Mouse (Mus musculus): ENCODE data around the gene Ctsh. TPM values are rescaled to one million over a fixed set of nuclear protein-coding genes. Genes with fewer than 3 reads are reported as not detected.
"Not testable (repeated sequence)": the region's sequence is repeated elsewhere in the genome, so short reads cannot be mapped to it uniquely, and the experiment has no call there.

Ctsh gene
- polyA plus RNA-seq, 1 experiment from 2014 or later, result 145 TPM

DNA sequence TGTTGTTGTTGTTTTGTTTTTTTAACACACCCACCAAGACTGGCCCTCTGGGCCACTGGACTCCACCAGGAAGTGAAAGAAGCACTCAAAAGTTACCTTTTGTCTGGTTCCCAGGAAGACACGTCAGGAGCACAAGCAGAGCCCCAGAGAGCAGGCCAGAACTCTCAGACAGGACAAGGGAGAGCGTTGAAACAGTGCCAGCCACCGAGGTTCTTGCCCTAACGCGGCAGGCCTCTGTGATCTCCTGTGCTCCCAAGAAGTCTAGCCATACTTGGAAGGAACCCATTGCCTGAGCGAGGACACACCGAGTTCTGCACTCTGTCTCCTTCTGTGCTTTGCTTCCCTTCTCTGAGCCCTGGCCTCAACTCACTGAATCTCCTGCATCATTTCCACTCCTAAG, 16.2 kb downstream of the Ctsh start:
- Histone ChIP-seq H3K4me3 (ENCODE audit: low read depth, low read length) (no peak overlapping the region), H3K4me1 (replicated peaks; ENCODE audit: control insufficient read depth, insufficient read depth) (0 out of 2 replicates have a peak, but pooled peaks cover 2% of the 10 kb centered on the region), H3K9ac (ENCODE audit: low read length) (no peak overlapping the region), H3K27me3 (ENCODE audit: control insufficient read depth, insufficient read depth, low read length) (no peaks in the 10 kb centered on the region), H3K36me3 (ENCODE audit: control insufficient read depth, insufficient read depth, low read length) (no peaks in the 10 kb centered on the region), H3K27ac (replicated peaks) (no peak overlapping the region), H3K9me3 (ENCODE audit: control insufficient read depth, low read length) (no peaks in the 10 kb centered on the region), H3K4me2 (replicated peaks; ENCODE audit: low read depth) (no peak overlapping the region)
- TF ChIP-seq EP300 (optimal IDR thresholded peaks at IDR 0.05) (no peak), CTCF (IDR thresholded peaks at IDR 0.05; ENCODE audit: low read depth) (no peak)
- whole genome bisulfite sequencing, result 77% methylated on average over 7 of the region's 7 CpGs
- DNase-seq (ENCODE audit: low spot score) (no peak), ATAC-seq (ENCODE audit: low FRiP score, low TSS enrichment) (no peak)

DNA sequence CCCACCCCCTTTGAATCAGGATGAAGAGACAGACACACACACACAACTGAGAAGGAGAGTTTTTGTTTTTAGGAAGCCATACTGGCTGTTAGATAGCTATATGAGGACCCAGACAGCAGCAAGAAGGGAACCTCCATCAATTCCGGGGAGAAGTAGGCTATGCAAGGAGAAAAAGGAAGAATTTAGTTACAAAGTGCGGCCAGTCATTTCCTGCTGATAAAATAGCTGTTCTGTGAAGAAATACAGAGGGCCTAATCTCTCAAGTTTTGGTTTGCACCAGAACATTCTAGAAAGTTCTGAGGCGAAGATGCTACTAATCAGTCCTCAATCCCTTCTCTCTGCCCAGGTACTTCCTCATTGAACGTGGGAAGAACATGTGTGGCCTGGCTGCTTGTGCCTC, 21.4 kb downstream of the Ctsh start:
- Histone ChIP-seq H3K9me3 (ENCODE audit: control insufficient read depth, low read length) (no peaks in the 10 kb centered on the region), H3K27me3 (ENCODE audit: control insufficient read depth, insufficient read depth, low read length) (no peaks in the 10 kb centered on the region), H3K4me2 (replicated peaks; ENCODE audit: low read depth) (no peak overlapping the region), H3K9ac (ENCODE audit: low read length) (no peak overlapping the region), H3K27ac (replicated peaks) (no peak overlapping the region), H3K4me1 (replicated peaks; ENCODE audit: control insufficient read depth, insufficient read depth) (no peaks in the 10 kb centered on the region), H3K36me3 (ENCODE audit: control insufficient read depth, insufficient read depth, low read length) (no peaks in the 10 kb centered on the region), H3K4me3 (ENCODE audit: low read depth, low read length) (no peak overlapping the region)
- no peak for TF ChIP-seq EP300 (optimal IDR thresholded peaks at IDR 0.05)
- TF ChIP-seq CTCF (IDR thresholded peaks at IDR 0.05; ENCODE audit: low read depth), result no peak
- DNase-seq (ENCODE audit: low spot score) (no peak), ATAC-seq (ENCODE audit: low FRiP score, low TSS enrichment) (no peak)
- 80% methylated on average over 4 of the region's 4 CpGs for WGBS

DNA sequence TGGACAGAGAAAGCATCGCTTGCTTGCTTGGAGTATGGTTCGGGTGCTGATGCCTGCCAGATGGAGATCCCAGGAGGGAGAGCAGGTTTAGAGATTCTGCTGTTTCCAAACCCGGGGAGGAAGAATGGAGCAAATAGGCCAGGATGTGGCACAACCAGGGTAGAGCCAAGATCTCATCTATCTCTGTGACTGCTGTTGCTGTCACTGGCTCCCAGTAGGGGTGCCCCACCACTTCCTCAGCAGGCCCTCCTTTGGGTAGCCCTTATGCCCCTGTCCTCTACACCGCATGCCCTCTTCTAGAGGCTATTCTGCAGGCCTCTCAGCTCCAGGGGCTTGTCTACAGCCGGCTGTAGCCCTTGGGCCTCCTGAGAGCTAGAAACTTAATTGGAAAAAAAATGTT, 22.2 kb downstream of the Ctsh start:
- Histone ChIP-seq H3K4me2 (replicated peaks; ENCODE audit: low read depth) (no peak overlapping the region), H3K36me3 (ENCODE audit: control insufficient read depth, insufficient read depth, low read length) (no peaks in the 10 kb centered on the region), H3K9me3 (ENCODE audit: control insufficient read depth, low read length) (no peaks in the 10 kb centered on the region), H3K27ac (replicated peaks) (no peak overlapping the region), H3K27me3 (ENCODE audit: control insufficient read depth, insufficient read depth, low read length) (no peaks in the 10 kb centered on the region), H3K9ac (ENCODE audit: low read length) (no peak overlapping the region), H3K4me1 (replicated peaks; ENCODE audit: control insufficient read depth, insufficient read depth) (no peaks in the 10 kb centered on the region), H3K4me3 (ENCODE audit: low read depth, low read length) (no peak overlapping the region)
- no peak for TF ChIP-seq CTCF (IDR thresholded peaks at IDR 0.05; ENCODE audit: low read depth)
- TF ChIP-seq EP300 (optimal IDR thresholded peaks at IDR 0.05), result no peak
- no peak for DNase-seq (ENCODE audit: low spot score)
- no peak for ATAC-seq (ENCODE audit: low FRiP score, low TSS enrichment)
- 88% methylated on average over 5 of the region's 5 CpGs for WGBS

DNA sequence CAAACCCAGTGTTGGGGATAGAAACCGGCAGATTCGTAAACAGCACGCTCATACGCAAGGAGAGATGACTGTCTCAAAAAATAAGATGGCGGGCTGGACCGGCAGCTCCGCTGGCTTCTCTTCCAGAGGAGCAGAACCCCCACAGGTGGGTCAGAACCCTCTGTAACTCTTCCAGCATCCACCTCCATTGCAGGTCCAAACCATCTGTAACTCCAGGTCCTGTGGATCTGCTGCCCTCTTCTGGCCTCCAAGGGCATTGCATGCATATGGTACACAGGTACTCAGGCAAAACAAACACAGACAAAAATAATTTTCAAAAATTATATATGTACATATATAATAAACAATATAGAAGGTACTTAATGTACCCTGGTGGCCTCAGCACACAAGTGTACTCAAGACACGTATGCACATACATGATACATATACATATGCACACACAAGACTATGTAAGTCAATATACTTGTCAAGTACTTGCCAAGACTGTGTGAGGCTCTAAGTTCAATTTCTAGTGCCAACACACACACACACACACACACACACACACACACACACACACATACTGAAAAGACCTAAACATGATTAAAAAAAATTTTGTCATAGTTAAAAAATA, 23.0 kb downstream of the Ctsh start:
- Histone ChIP-seq H3K4me2 (replicated peaks; ENCODE audit: low read depth) (no peak overlapping the region), H3K27ac (replicated peaks) (no peak overlapping the region), H3K4me3 (ENCODE audit: low read depth, low read length) (no peak overlapping the region), H3K4me1 (replicated peaks; ENCODE audit: control insufficient read depth, insufficient read depth) (no peaks in the 10 kb centered on the region), H3K27me3 (ENCODE audit: control insufficient read depth, insufficient read depth, low read length) (no peaks in the 10 kb centered on the region), H3K9me3 (ENCODE audit: control insufficient read depth, low read length) (no peaks in the 10 kb centered on the region), H3K36me3 (ENCODE audit: control insufficient read depth, insufficient read depth, low read length) (no peaks in the 10 kb centered on the region), H3K9ac (ENCODE audit: low read length) (no peak overlapping the region)
- TF ChIP-seq EP300 (optimal IDR thresholded peaks at IDR 0.05) (no peak), CTCF (IDR thresholded peaks at IDR 0.05; ENCODE audit: low read depth) (peak; percentile 93)
- 64% methylated on average over 8 of the region's 8 CpGs for WGBS
- DNase-seq (ENCODE audit: low spot score), result peak; percentile 76
- ATAC-seq (ENCODE audit: low FRiP score, low TSS enrichment), result peak; percentile 60

DNA sequence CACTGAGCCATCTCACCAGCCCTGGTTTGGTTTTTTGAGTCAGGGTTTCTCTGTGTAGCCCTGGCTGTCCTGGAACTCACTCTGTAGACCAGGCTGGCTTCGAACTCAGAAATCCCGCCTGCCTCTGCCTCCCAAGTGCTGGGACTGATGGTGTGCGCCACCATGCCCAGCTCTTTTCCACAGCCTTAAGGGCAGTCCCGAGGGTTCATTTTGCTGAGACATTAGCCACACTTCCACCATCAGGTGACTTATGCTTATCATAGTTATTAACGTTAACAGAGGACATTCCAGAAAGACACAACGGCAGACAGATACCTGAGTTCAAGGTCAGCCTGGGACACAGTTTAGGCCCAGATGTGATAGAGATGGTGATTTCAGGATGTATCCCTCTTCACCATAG, 28.0 kb downstream of the Ctsh start:
- H3K27me3 ChIP-seq (ENCODE audit: control insufficient read depth, insufficient read depth, low read length); H3K9ac ChIP-seq (ENCODE audit: low read length); DNase-seq (ENCODE audit: low spot score); H3K36me3 ChIP-seq (ENCODE audit: control insufficient read depth, insufficient read depth, low read length); H3K27ac ChIP-seq (replicated peaks); H3K4me2 ChIP-seq (replicated peaks; ENCODE audit: low read depth); H3K4me1 ChIP-seq (replicated peaks; ENCODE audit: control insufficient read depth, insufficient read depth); ATAC-seq (ENCODE audit: low FRiP score, low TSS enrichment); H3K9me3 ChIP-seq (ENCODE audit: control insufficient read depth, low read length); H3K4me3 ChIP-seq (ENCODE audit: low read depth, low read length): not testable (repeated sequence)
- 79% methylated on average over 6 of the region's 6 CpGs for WGBS

DNA sequence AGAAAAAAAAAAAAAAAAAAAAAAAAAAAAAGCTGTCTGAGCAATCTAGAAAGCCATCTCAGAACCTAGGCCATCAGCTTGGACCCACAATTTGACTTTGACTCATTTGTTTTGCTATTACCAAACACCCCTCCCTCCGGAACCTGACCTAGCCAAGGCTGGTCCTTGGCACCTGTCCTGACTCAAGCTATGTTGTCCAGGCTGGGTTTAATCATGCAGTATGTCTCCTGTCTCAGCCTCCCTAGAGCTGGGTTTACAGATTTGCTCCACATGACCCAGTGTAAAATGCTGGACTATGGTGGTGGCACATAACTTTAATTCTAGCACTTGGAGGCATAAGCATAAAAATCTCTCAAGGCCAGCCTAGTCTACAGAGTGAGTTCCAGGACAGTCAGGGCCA, 29.0 kb downstream of the Ctsh start:
- Histone ChIP-seq H3K4me3 (ENCODE audit: low read depth, low read length) (no peak overlapping the region), H3K27ac (replicated peaks) (no peak overlapping the region), H3K9me3 (ENCODE audit: control insufficient read depth, low read length) (no peaks in the 10 kb centered on the region), H3K4me1 (replicated peaks; ENCODE audit: control insufficient read depth, insufficient read depth) (no peaks in the 10 kb centered on the region), H3K36me3 (ENCODE audit: control insufficient read depth, insufficient read depth, low read length) (peaks cover 4% of the 10 kb centered on the region; the same call in 1 of the 2 replicates), H3K9ac (ENCODE audit: low read length) (no peak overlapping the region), H3K4me2 (replicated peaks; ENCODE audit: low read depth) (no peak overlapping the region), H3K27me3 (ENCODE audit: control insufficient read depth, insufficient read depth, low read length) (no peaks in the 10 kb centered on the region)
- 90% methylated on average over 1 of the region's 1 CpGs for WGBS
- DNase-seq (ENCODE audit: low spot score) (no peak), ATAC-seq (ENCODE audit: low FRiP score, low TSS enrichment) (no peak)
- TF ChIP-seq EP300 (optimal IDR thresholded peaks at IDR 0.05) (no peak), CTCF (IDR thresholded peaks at IDR 0.05; ENCODE audit: low read depth) (no peak)
